Mouse (Mus musculus): ENCODE data around the gene Senp3.
"Not testable (repeated sequence)": the region's sequence is repeated elsewhere in the genome, so short reads cannot be mapped to it uniquely, and the experiment has no call there.

Gene Senp3

GRCm38 (mm10) chr11:69645860-69646259, 36.0 kb downstream of the Senp3 start:
- no peak for DNase-seq

GRCm38 (mm10) chr11:69635471-69635870, 46.4 kb downstream of the Senp3 start:
- no peak for DNase-seq

DNA sequence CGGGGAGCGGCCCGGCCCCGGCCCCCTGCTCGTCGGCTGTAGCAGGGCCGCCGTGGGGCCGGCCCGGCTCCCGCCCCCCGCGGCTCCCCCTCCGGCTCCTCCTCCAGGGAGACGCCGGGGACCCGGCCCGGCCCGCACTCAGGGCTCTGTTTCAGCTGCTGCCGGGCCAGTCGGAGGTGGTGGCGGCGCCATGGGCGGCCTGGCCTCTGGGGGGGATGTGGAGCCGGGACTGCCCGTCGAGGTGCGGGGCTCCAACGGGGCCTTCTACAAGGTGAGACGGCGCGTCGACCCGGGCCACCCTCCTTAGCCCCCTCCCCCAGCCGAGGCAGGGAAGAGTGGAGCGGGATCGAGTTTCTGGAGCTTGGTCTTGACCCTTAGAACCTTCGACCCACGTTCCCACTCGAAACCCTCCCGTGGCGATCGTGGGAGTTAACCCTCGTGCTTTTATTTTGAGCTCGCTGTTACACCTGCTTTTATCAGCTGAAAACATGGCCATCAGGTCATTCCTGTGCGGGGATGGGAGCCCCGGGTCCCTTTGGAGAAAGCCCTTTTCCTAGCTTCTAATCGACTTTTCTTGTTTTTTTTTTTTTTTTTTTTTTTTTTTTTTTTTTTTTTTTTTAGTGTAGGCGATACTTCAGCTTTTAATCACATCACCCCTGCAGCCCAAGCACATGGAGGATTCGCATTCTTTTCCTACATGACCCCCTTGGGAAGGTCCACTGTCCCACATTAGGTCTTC, 48.6 kb downstream of the Senp3 start:
- peak in 1 of 2 experiments; percentile 56 for DNase-seq

GRCm38 (mm10) chr11:69632284-69633089, 49.4 kb downstream of the Senp3 start, which contains the start of gene Fxr2:
Gene Fxr2 (plus strand): TSS chr11:69632990.
- DNase-seq = peak; percentile 100

- no peak for DNase-seq
These were observed 52.1 kb downstream of the Senp3 start for GRCm38 (mm10) chr11:69629802-69630201.

DNA sequence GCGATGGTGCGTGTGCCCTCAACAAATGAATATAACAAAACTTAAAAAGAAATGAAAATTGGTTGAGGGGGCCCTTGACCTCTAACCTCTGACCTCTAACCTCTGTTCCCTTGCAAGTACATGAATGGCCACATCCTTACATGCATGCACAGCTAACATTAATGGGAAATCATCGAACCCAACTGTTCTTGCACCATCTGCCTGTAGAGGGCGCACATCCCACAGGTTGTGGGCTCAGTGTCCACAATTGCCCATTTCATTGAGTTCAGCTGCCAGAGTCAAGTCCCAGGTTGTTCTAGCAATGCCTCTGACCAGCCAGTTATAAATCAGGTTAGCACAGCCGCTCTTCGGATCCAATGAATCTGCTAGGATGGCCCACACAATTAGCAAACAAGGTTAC, 53.6 kb downstream of the Senp3 start:
- DNase-seq = peak; percentile 84 to 90

- DNase-seq = not testable (repeated sequence)
These were observed 57.5 kb downstream of the Senp3 start for GRCm38 (mm10) chr11:69624339-69624738.

Measured in cerebellum, adult 18-20 months (tissue).